Mouse (Mus musculus) myocyte (in vitro differentiated cells): ENCODE data around the gene Cyp4a31.

Experiments used
- CEBPB ChIP-seq: IDR thresholded peaks from 2 replicates; pipeline ENCODE4 v1.6.1; 2011; ENCODE audit warnings: mild to moderate bottlenecking, moderate library complexity; ENCODE audit not compliant: poor library complexity, insufficient read depth, severe bottlenecking
- E2F4 ChIP-seq: IDR thresholded peaks from one replicate; pipeline ENCODE4 v1.6.1; 2011; ENCODE audit warnings: mild to moderate bottlenecking, control low read depth, moderate library complexity; ENCODE audit not compliant: insufficient read depth
- MAX ChIP-seq: IDR thresholded peaks from one replicate; pipeline ENCODE4 v1.6.1; 2011; ENCODE audit warnings: low read depth, mild to moderate bottlenecking, control low read depth
- MYOD1 ChIP-seq, 3 experiments: IDR thresholded peaks; one replicate each; pipeline ENCODE4 v1.6.1; 2011; ENCODE audit warnings: control low read depth in 2 of 3, low read depth in 2 of 3, mild to moderate bottlenecking in 2 of 3, moderate library complexity in 1 of 3; ENCODE audit not compliant: insufficient read length in 2 of 3, control insufficient read depth in 1 of 3
- MYOG ChIP-seq, 3 experiments: IDR thresholded peaks; one replicate each; pipeline ENCODE4 v1.6.1; 2011; ENCODE audit warnings: control low read depth in 2 of 3, low read depth in 2 of 3, mild to moderate bottlenecking in 2 of 3; ENCODE audit not compliant: insufficient read length in 2 of 3, control insufficient read depth in 1 of 3, insufficient read depth in 1 of 3
- POLR2A ChIP-seq: IDR thresholded peaks from one replicate; pipeline ENCODE4 v1.6.1; 2011; ENCODE audit warnings: low read depth, mild to moderate bottlenecking, control low read depth, moderate library complexity; ENCODE audit not compliant: insufficient read length
- POLR2AphosphoS2 ChIP-seq: IDR thresholded peaks from one replicate; pipeline ENCODE4 v1.6.1; 2011; ENCODE audit warnings: low read depth, control low read depth; ENCODE audit not compliant: insufficient read length
- REST ChIP-seq: IDR thresholded peaks from one replicate; pipeline ENCODE4 v1.6.1; 2011; ENCODE audit warnings: mild to moderate bottlenecking, control low read depth, moderate library complexity; ENCODE audit not compliant: insufficient read depth, insufficient read length
- SRF ChIP-seq: IDR thresholded peaks from one replicate; pipeline ENCODE4 v1.6.1; 2011; ENCODE audit warnings: low read depth; ENCODE audit not compliant: control insufficient read depth, insufficient read length
- TCF12 ChIP-seq: IDR thresholded peaks from one replicate; pipeline ENCODE4 v1.6.1; 2011; ENCODE audit warnings: mild to moderate bottlenecking, control low read depth; ENCODE audit not compliant: poor library complexity, insufficient read depth, severe bottlenecking
- TCF3 ChIP-seq: IDR thresholded peaks from one replicate; pipeline ENCODE4 v1.6.1; 2011; ENCODE audit warnings: low read depth, control low read depth; ENCODE audit not compliant: insufficient read length
- USF1 ChIP-seq: IDR thresholded peaks from one replicate; pipeline ENCODE4 v1.6.1; 2011; ENCODE audit warnings: low read depth, mild to moderate bottlenecking, control low read depth, moderate library complexity

GRCm38 (mm10) chr4:115563401-115563800, at the start of gene Cyp4a31:
- TF ChIP-seq POLR2AphosphoS2 (no peak), POLR2A (no peak), E2F4 (no peak), MYOG (IDR thresholded peaks at IDR 0.05; ENCODE audit: control insufficient read depth in 1 of 3, insufficient read depth in 1 of 3, insufficient read length in 2 of 3, low read depth in 2 of 3) (no peak), REST (no peak), USF1 (no peak), TCF3 (no peak), MAX (no peak), MYOD1 (IDR thresholded peaks at IDR 0.05; ENCODE audit: control insufficient read depth in 1 of 3, insufficient read length in 2 of 3, low read depth in 2 of 3) (no peak), TCF12 (no peak), CEBPB (no peak), SRF (no peak)
